Mouse (Mus musculus) forebrain, embryonic 15.5 days (tissue): ENCODE results near the gene Bcar3. TPM values are rescaled to one million over a fixed set of nuclear protein-coding genes. Genes with fewer than 3 reads are reported as not detected.

ENCODE experiments used
- ATAC-seq: fragments of 200-750 bp; cut with Nextera tagmentation; replicated peaks from 2 replicates; pipeline ENCODE4 v1.8.0; 2017; ENCODE audit warnings: mild to moderate bottlenecking, moderate TSS enrichment, moderate library complexity
- H3K27ac ChIP-seq: fragments of 300-500 bp; sonication (generic); replicated peaks from 2 replicates; pipeline ENCODE4 v1.5.1; 2015; ENCODE audit warnings: mild to moderate bottlenecking, inconsistent platforms
- H3K27me3 ChIP-seq: fragments of 300-500 bp; sonication (generic); 2 replicates; pipeline ENCODE4 v1.6.1; 2015; ENCODE audit warnings: inconsistent platforms
- H3K36me3 ChIP-seq: fragments of 300-500 bp; sonication (generic); 2 replicates; pipeline ENCODE4 v1.6.1; 2015; ENCODE audit warnings: mild to moderate bottlenecking, inconsistent platforms
- H3K4me1 ChIP-seq: fragments of 300-500 bp; sonication (generic); 2 replicates; pipeline ENCODE4 v1.6.1; 2015; ENCODE audit warnings: inconsistent platforms
- H3K4me2 ChIP-seq: fragments of 300-500 bp; sonication (generic); replicated peaks from 2 replicates; pipeline ENCODE4 v1.6.1; 2015; ENCODE audit warnings: mild to moderate bottlenecking, inconsistent platforms
- H3K4me3 ChIP-seq: fragments of 300-500 bp; sonication (generic); 2 replicates; pipeline ENCODE4 v1.5.1; 2015; ENCODE audit warnings: mild to moderate bottlenecking, inconsistent platforms
- H3K9ac ChIP-seq: fragments of 300-500 bp; sonication (generic); replicated peaks from 2 replicates; pipeline ENCODE4 v1.6.1; 2015; ENCODE audit warnings: mild to moderate bottlenecking, inconsistent platforms
- H3K9me3 ChIP-seq: fragments of 300-500 bp; sonication (generic); 2 replicates; pipeline ENCODE4 v1.6.1; 2016; ENCODE audit warnings: inconsistent platforms
- WGBS: fragments of 180-500 bp; shearing (Covaris S2); methylation state at CpG from one replicate; pipeline ENCODE4 v1.1.7; 2015; ENCODE audit warnings: mixed read lengths; 5-methylcytosine and 5-hydroxymethylcytosine counted together
- polyA plus RNA-seq: library from polyadenylated mRNA; unstranded; fragments of >200 nt; fragmentation: Nextera tagmentation; extraction: Ambion mirVana; gene quantifications from 2 replicates; pipeline ENCODE4 v1.2.1, GENCODE M21; 2015

Gene Bcar3
- polyA plus RNA-seq, 1 experiment from 2014 or later: 6.1 TPM

- 86% methylated on average over 3 of the region's 3 CpGs for WGBS
- Histone ChIP-seq H3K27ac (no peak overlapping the region), H3K4me3 (no peak overlapping the region), H3K27me3 (no peaks in the 10 kb centered on the region), H3K36me3 (no peaks in the 10 kb centered on the region), H3K9ac (no peak overlapping the region), H3K4me1 (peaks cover 30% of the 10 kb centered on the region), H3K9me3 (no peaks in the 10 kb centered on the region), H3K4me2 (no peak overlapping the region)
- ATAC-seq: no peak
Observed at GRCm38 (mm10) chr3:122520365-122520764, 226.4 kb downstream of the Bcar3 start.

- no peaks in the 10 kb centered on the region for H3K36me3 ChIP-seq
- H3K27me3 ChIP-seq: no peaks in the 10 kb centered on the region
- H3K27ac ChIP-seq: no peak overlapping the region
- no peak for ATAC-seq
- peaks cover 30% of the 10 kb centered on the region for H3K4me1 ChIP-seq
- H3K9me3 ChIP-seq: no peaks in the 10 kb centered on the region
- H3K9ac ChIP-seq: no peak overlapping the region
- no peak overlapping the region for H3K4me3 ChIP-seq
- WGBS: 93% methylated on average over 4 of the region's 4 CpGs
- H3K4me2 ChIP-seq: no peak overlapping the region
Observed at GRCm38 (mm10) chr3:122520875-122521274, 226.9 kb downstream of the Bcar3 start.

- Histone ChIP-seq H3K4me3 (no peak overlapping the region), H3K9ac (no peak overlapping the region), H3K27ac (no peak overlapping the region), H3K4me2 (no peak overlapping the region), H3K4me1 (peaks cover 30% of the 10 kb centered on the region), H3K27me3 (no peaks in the 10 kb centered on the region), H3K36me3 (no peaks in the 10 kb centered on the region), H3K9me3 (no peaks in the 10 kb centered on the region)
- 35% methylated on average over 1 of the region's 1 CpGs for WGBS
- ATAC-seq: no peak
Observed at GRCm38 (mm10) chr3:122521294-122521693, 227.4 kb downstream of the Bcar3 start.

- Histone ChIP-seq H3K4me3 (no peak overlapping the region), H3K4me1 (no peaks in the 10 kb centered on the region), H3K27me3 (no peaks in the 10 kb centered on the region), H3K27ac (no peak overlapping the region), H3K9ac (no peak overlapping the region), H3K9me3 (no peaks in the 10 kb centered on the region), H3K36me3 (no peaks in the 10 kb centered on the region), H3K4me2 (no peak overlapping the region)
- WGBS: 91% methylated on average over 3 of the region's 3 CpGs
- no peak for ATAC-seq
Observed at GRCm38 (mm10) chr3:122528477-122528876, 234.5 kb downstream of the Bcar3 start.

GRCm38 (mm10) chr3:122535938-122536703 lies 242.2 kb downstream of the Bcar3 start:
- Histone ChIP-seq H3K27me3 (no peaks in the 10 kb centered on the region), H3K27ac (no peak overlapping the region), H3K9me3 (no peaks in the 10 kb centered on the region), H3K4me2 (no peak overlapping the region), H3K36me3 (peaks cover 47% of the 10 kb centered on the region), H3K4me3 (no peak overlapping the region), H3K4me1 (no peaks in the 10 kb centered on the region), H3K9ac (no peak overlapping the region)
- no peak; the same call in 1 of the 2 replicates for ATAC-seq
- WGBS: 91% methylated on average over 8 of the region's 8 CpGs

GRCm38 (mm10) chr3:122538851-122539250 lies 244.9 kb downstream of the Bcar3 start:
- Histone ChIP-seq H3K9me3 (no peaks in the 10 kb centered on the region), H3K4me3 (no peak overlapping the region), H3K4me2 (no peak overlapping the region), H3K36me3 (peaks cover 74% of the 10 kb centered on the region), H3K27ac (no peak overlapping the region), H3K4me1 (no peaks in the 10 kb centered on the region), H3K9ac (no peak overlapping the region), H3K27me3 (no peaks in the 10 kb centered on the region)
- no peak for ATAC-seq
- 92% methylated on average over 2 of the region's 2 CpGs for WGBS

GRCm38 (mm10) chr3:122539961-122540690 lies 246.2 kb downstream of the Bcar3 start:
- Histone ChIP-seq H3K36me3 (peaks cover 85% of the 10 kb centered on the region), H3K27me3 (no peaks in the 10 kb centered on the region), H3K9ac (no peak overlapping the region), H3K9me3 (no peaks in the 10 kb centered on the region), H3K27ac (no peak overlapping the region), H3K4me3 (no peak overlapping the region), H3K4me1 (no peaks in the 10 kb centered on the region), H3K4me2 (no peak overlapping the region)
- WGBS: 80% methylated on average over 17 of the region's 17 CpGs
- no peak for ATAC-seq

- Histone ChIP-seq H3K27ac (no peak overlapping the region), H3K9ac (no peak overlapping the region), H3K9me3 (no peaks in the 10 kb centered on the region), H3K4me3 (no peak overlapping the region), H3K36me3 (peaks cover 90% of the 10 kb centered on the region), H3K4me1 (no peaks in the 10 kb centered on the region), H3K27me3 (no peaks in the 10 kb centered on the region), H3K4me2 (no peak overlapping the region)
- no peak for ATAC-seq
- 75% methylated on average over 4 of the region's 4 CpGs for WGBS
Observed at GRCm38 (mm10) chr3:122540918-122541317, 247.0 kb downstream of the Bcar3 start.

- peaks cover 75% of the 10 kb centered on the region for H3K36me3 ChIP-seq
- 94% methylated on average over 2 of the region's 2 CpGs for WGBS
- H3K4me1 ChIP-seq: no peaks in the 10 kb centered on the region
Observed at GRCm38 (mm10) chr3:122545346-122545745, 251.4 kb downstream of the Bcar3 start.

GRCm38 (mm10) chr3:122547469-122547868 lies 253.5 kb downstream of the Bcar3 start:
- Histone ChIP-seq H3K9me3 (no peaks in the 10 kb centered on the region), H3K9ac (no peak overlapping the region), H3K4me3 (no peak overlapping the region), H3K36me3 (peaks cover 54% of the 10 kb centered on the region), H3K27ac (no peak overlapping the region), H3K4me1 (no peaks in the 10 kb centered on the region), H3K4me2 (no peak overlapping the region), H3K27me3 (no peaks in the 10 kb centered on the region)
- 90% methylated on average over 4 of the region's 4 CpGs for WGBS
- ATAC-seq: no peak

More at GRCm38 (mm10) chr3:122545346-122545745, 251.4 kb downstream of the Bcar3 start:
- Histone ChIP-seq H3K27ac (no peak overlapping the region), H3K27me3 (no peaks in the 10 kb centered on the region), H3K9ac (no peak overlapping the region), H3K4me3 (no peak overlapping the region), H3K4me2 (no peak overlapping the region), H3K9me3 (no peaks in the 10 kb centered on the region)
- ATAC-seq: no peak

- peaks cover 23% of the 10 kb centered on the region for H3K36me3 ChIP-seq
- H3K4me1 ChIP-seq: peaks cover under 1% of the 10 kb centered on the region; the same call in 1 of the 2 replicates
- no peak overlapping the region for H3K4me3 ChIP-seq
- no peaks in the 10 kb centered on the region for H3K27me3 ChIP-seq
- H3K9ac ChIP-seq: no peak overlapping the region
- no peak for ATAC-seq
- WGBS: 98% methylated on average over 3 of the region's 3 CpGs
- H3K27ac ChIP-seq: no peak overlapping the region
- no peaks in the 10 kb centered on the region for H3K9me3 ChIP-seq
- no peak overlapping the region for H3K4me2 ChIP-seq
Observed at GRCm38 (mm10) chr3:122551174-122551573, 257.2 kb downstream of the Bcar3 start.

- H3K27me3 ChIP-seq: no peaks in the 10 kb centered on the region
- no peak overlapping the region for H3K9ac ChIP-seq
- no peak overlapping the region for H3K27ac ChIP-seq
- 40% methylated on average over 2 of the region's 2 CpGs for WGBS
- no peaks in the 10 kb centered on the region for H3K9me3 ChIP-seq
- H3K4me1 ChIP-seq: peaks cover 3% of the 10 kb centered on the region; the same call in 1 of the 2 replicates
- no peak overlapping the region for H3K4me3 ChIP-seq
- H3K36me3 ChIP-seq: peaks cover 17% of the 10 kb centered on the region
- no peak overlapping the region for H3K4me2 ChIP-seq
- no peak for ATAC-seq
Observed at GRCm38 (mm10) chr3:122557766-122558165, 263.8 kb downstream of the Bcar3 start.
